Mouse (Mus musculus) stomach, embryonic 16.5 days (tissue): ENCODE measurements at regions not wholly inside any gene's neighbourhood (a gene's known extent, or its start where the extent isn't known, plus 50 kb on each side); places are given as distances from the start of the nearest gene placed in this dataset.
"Not testable (repeated sequence)": the region's sequence is repeated elsewhere in the genome, so short reads cannot be mapped to it uniquely, and the experiment has no call there.

Experiments
- ATAC-seq: fragments of 200-750 bp; cut with Nextera tagmentation; 2 replicates; pipeline ENCODE4 v1.8.0; 2017; ENCODE audit warnings: moderate number of reproducible peaks, moderate TSS enrichment; ENCODE audit not compliant: insufficient read depth, low FRiP score
- H3K27ac ChIP-seq: fragments of 300-500 bp; sonication (generic); 2 replicates; pipeline ENCODE4 v1.5.1; 2014; ENCODE audit warnings: low read length
- H3K27me3 ChIP-seq: fragments of 300-500 bp; sonication (generic); 2 replicates; pipeline ENCODE4 v1.6.1; 2014; ENCODE audit warnings: low read length, control low read depth, mixed read lengths; ENCODE audit not compliant: control insufficient read depth, insufficient read depth
- H3K36me3 ChIP-seq: fragments of 300-500 bp; sonication (generic); 2 replicates; pipeline ENCODE4 v1.6.1; 2014; ENCODE audit warnings: low read length; ENCODE audit not compliant: control insufficient read depth, insufficient read depth
- H3K4me1 ChIP-seq: fragments of 300-500 bp; sonication (generic); 2 replicates; pipeline ENCODE4 v1.6.1; 2014; ENCODE audit warnings: low read length, control low read depth, mixed read lengths; ENCODE audit not compliant: control insufficient read depth, insufficient read depth
- H3K4me2 ChIP-seq: fragments of 300-500 bp; sonication (generic); 2 replicates; pipeline ENCODE4 v1.6.1; 2014; ENCODE audit warnings: low read depth, low read length, mixed read lengths
- H3K4me3 ChIP-seq: fragments of 300-500 bp; sonication (generic); replicated peaks from 2 replicates; pipeline ENCODE4 v1.5.1; 2014; ENCODE audit warnings: mild to moderate bottlenecking, low read length
- H3K9ac ChIP-seq: fragments of 300-500 bp; sonication (generic); 2 replicates; pipeline ENCODE4 v1.6.1; 2014; ENCODE audit warnings: low read length
- H3K9me3 ChIP-seq: fragments of 300-500 bp; sonication (generic); replicated peaks from 2 replicates; pipeline ENCODE4 v1.6.1; 2016; ENCODE audit warnings: low read length, control low read depth; ENCODE audit not compliant: control insufficient read depth
- WGBS: fragments of 180-500 bp; shearing (Covaris S2); extraction: QIAGEN DNeasy Blood & Tissue Kit; methylation state at CpG from one replicate; pipeline ENCODE4 v1.1.7; 2014; 5-methylcytosine and 5-hydroxymethylcytosine counted together

GRCm38 (mm10) chr12:112301929-112302328, 155.9 kb downstream of the Kif26a start:
- H3K27ac ChIP-seq = no peak overlapping the region
- no peaks in the 10 kb centered on the region for H3K27me3 ChIP-seq
- H3K4me2 ChIP-seq = no peak overlapping the region
- H3K9me3 ChIP-seq = no peaks in the 10 kb centered on the region
- H3K36me3 ChIP-seq = no peaks in the 10 kb centered on the region
- H3K9ac ChIP-seq = no peak overlapping the region
- no peak for ATAC-seq
- WGBS = 36% methylated on average over 8 of the region's 8 CpGs
- H3K4me1 ChIP-seq = peaks cover 7% of the 10 kb centered on the region; the same call in 1 of the 2 replicates
- H3K4me3 ChIP-seq = no peak overlapping the region

DNA sequence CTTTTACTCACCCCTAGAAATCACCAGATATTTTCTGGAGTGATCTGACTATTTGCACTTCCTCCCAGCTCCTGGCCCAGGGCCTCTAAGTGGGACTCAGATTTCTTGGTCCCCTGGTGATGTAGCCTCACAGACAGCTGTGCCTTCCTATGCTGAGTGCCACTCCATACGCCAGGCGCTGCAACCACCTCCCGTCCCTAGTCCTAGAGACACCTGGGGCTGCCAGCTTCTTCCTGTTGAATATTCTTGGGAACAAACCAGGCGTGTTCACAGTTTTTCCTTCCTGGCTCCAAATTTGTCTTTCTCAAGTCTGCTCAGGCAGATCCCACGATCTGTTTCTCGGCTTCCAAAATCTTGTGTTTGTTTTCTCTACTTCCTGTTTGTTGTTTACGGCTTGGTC, 160.2 kb downstream of the Kif26a start:
- Histone ChIP-seq H3K27ac (no peak overlapping the region), H3K9me3 (no peaks in the 10 kb centered on the region; the same call in 1 of the 2 replicates), H3K4me2 (no peak overlapping the region), H3K4me1 (peaks cover 7% of the 10 kb centered on the region; the same call in 1 of the 2 replicates), H3K9ac (no peak overlapping the region), H3K4me3 (no peak overlapping the region), H3K36me3 (no peaks in the 10 kb centered on the region), H3K27me3 (no peaks in the 10 kb centered on the region)
- 57% methylated on average over 7 of the region's 7 CpGs for WGBS
- ATAC-seq = no peak

GRCm38 (mm10) chr12:112308016-112308415, 162.0 kb downstream of the Kif26a start:
- Histone ChIP-seq H3K4me3 (no peak overlapping the region), H3K9me3 (no peaks in the 10 kb centered on the region; the same call in 1 of the 2 replicates), H3K27me3 (no peaks in the 10 kb centered on the region), H3K9ac (no peak overlapping the region), H3K4me2 (no peak overlapping the region), H3K36me3 (no peaks in the 10 kb centered on the region), H3K4me1 (no peaks in the 10 kb centered on the region), H3K27ac (no peak overlapping the region)
- no peak for ATAC-seq

- not testable (repeated sequence) for H3K4me3 ChIP-seq, H3K27me3 ChIP-seq, H3K27ac ChIP-seq, H3K4me1 ChIP-seq, ATAC-seq, H3K36me3 ChIP-seq, H3K9ac ChIP-seq, H3K4me2 ChIP-seq, H3K9me3 ChIP-seq
- WGBS = 89% methylated on average over 13 of the region's 13 CpGs
Measured at GRCm38 (mm10) chr12:112309096-112309495, 163.1 kb downstream of the Kif26a start.

- ATAC-seq = no peak
- H3K4me1 ChIP-seq = no peaks in the 10 kb centered on the region
- no peaks in the 10 kb centered on the region; the same call in 1 of the 2 replicates for H3K9me3 ChIP-seq
- H3K4me2 ChIP-seq = no peak overlapping the region
- no peak overlapping the region for H3K9ac ChIP-seq
- H3K27me3 ChIP-seq = no peaks in the 10 kb centered on the region
- no peak overlapping the region for H3K27ac ChIP-seq
- WGBS = 83% methylated on average over 10 of the region's 10 CpGs
- no peak overlapping the region for H3K4me3 ChIP-seq
- H3K36me3 ChIP-seq = no peaks in the 10 kb centered on the region
Measured at GRCm38 (mm10) chr12:112309781-112310180, 163.8 kb downstream of the Kif26a start.

DNA sequence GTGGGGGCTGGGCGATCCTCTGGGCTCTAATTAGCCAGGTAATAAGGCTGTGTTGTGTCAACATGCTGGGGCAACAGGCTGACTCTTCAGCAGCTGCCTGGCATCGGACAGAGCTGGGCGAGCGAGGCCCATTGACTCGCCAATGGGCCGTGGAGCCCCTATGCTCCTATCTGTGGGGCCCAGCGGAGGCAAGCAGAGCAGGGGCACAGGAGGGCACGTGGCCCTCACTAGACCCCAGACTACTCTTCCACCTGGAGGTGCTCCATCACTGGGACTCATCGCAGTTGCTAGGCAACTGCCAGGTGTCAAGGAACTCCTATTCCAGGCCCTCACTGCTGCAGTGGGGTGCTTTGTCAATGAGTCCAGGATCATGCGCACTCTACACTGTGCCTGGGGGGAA, 164.7 kb downstream of the Kif26a start:
- no peak overlapping the region for H3K4me2 ChIP-seq
- H3K4me3 ChIP-seq = no peak overlapping the region
- ATAC-seq = no peak
- H3K27ac ChIP-seq = no peak overlapping the region
- H3K36me3 ChIP-seq = no peaks in the 10 kb centered on the region
- H3K4me1 ChIP-seq = no peaks in the 10 kb centered on the region
- WGBS = 72% methylated on average over 10 of the region's 10 CpGs
- no peaks in the 10 kb centered on the region for H3K27me3 ChIP-seq
- no peak overlapping the region for H3K9ac ChIP-seq
- no peaks in the 10 kb centered on the region; the same call in 1 of the 2 replicates for H3K9me3 ChIP-seq

DNA sequence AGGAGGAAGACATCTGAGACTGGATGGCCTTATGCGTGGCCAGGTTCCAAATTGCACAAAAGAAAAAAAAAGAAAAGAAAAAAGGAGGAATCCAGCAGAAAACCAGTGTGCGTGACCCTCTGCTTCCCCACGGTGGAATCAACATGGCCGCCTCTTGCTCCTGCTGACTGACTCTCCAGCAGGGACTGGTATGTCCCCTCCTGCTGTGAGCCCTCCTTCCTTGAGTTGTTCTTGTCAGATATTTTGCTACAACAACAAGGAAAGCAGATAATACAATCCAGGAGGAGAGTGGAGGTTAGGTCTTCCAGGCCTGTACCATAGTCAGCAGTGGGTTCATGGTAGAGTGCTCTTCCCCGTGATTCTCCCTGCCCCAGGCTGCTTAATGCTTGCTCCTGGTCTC, 168.8 kb downstream of the Kif26a start:
- Histone ChIP-seq H3K4me3 (no peak overlapping the region), H3K4me1 (no peaks in the 10 kb centered on the region), H3K27me3 (no peaks in the 10 kb centered on the region), H3K36me3 (no peaks in the 10 kb centered on the region), H3K9ac (no peak overlapping the region), H3K9me3 (no peaks in the 10 kb centered on the region), H3K27ac (no peak overlapping the region), H3K4me2 (no peak overlapping the region)
- no peak for ATAC-seq
- WGBS = 88% methylated on average over 5 of the region's 5 CpGs

GRCm38 (mm10) chr12:112317191-112317590, 171.2 kb downstream of the Kif26a start:
- H3K9ac ChIP-seq = no peak overlapping the region
- H3K36me3 ChIP-seq = no peaks in the 10 kb centered on the region
- H3K27me3 ChIP-seq = no peaks in the 10 kb centered on the region
- no peaks in the 10 kb centered on the region for H3K4me1 ChIP-seq
- ATAC-seq = no peak
- no peak overlapping the region for H3K27ac ChIP-seq
- H3K4me3 ChIP-seq = no peak overlapping the region
- WGBS = 82% methylated on average over 9 of the region's 9 CpGs
- H3K9me3 ChIP-seq = no peaks in the 10 kb centered on the region
- H3K4me2 ChIP-seq = no peak overlapping the region

DNA sequence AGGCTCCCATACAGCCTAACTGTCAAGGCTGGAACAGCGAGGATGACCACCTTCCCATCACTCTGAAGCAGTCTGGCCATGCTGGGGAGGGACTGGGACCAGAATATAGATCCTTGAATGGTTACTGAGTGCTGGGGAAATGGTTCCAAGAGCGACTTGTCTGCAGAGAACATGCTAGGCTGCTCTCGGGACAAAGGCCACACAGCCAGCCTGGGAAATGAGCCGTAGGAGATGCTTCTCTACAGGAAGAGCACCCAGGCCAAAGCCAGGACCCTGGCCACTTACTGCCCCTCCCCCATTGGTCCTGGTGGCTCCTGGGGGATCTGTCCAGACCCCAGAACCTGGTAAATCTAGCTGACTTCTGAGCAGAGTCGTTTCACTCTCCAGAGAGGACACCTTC, 170.8 kb upstream of the A530016L24Rik start:
- Histone ChIP-seq H3K9ac (no peak overlapping the region), H3K36me3 (no peaks in the 10 kb centered on the region), H3K27ac (no peak overlapping the region), H3K27me3 (no peaks in the 10 kb centered on the region), H3K9me3 (no peaks in the 10 kb centered on the region), H3K4me2 (no peak overlapping the region), H3K4me3 (no peak overlapping the region), H3K4me1 (no peaks in the 10 kb centered on the region)
- 79% methylated on average over 5 of the region's 5 CpGs for WGBS
- no peak for ATAC-seq

GRCm38 (mm10) chr12:112322196-112322595, 167.1 kb upstream of the A530016L24Rik start:
- no peak for ATAC-seq
- H3K4me3 ChIP-seq = no peak overlapping the region
- H3K27me3 ChIP-seq = no peaks in the 10 kb centered on the region
- no peak overlapping the region for H3K9ac ChIP-seq
- WGBS = 56% methylated on average over 2 of the region's 2 CpGs
- H3K36me3 ChIP-seq = no peaks in the 10 kb centered on the region
- no peaks in the 10 kb centered on the region for H3K4me1 ChIP-seq
- H3K9me3 ChIP-seq = no peaks in the 10 kb centered on the region
- no peak overlapping the region for H3K4me2 ChIP-seq
- no peak overlapping the region for H3K27ac ChIP-seq
